Mouse (Mus musculus) effector memory CD4-positive, alpha-beta T cell, adult 7 months (primary cell): ENCODE measurements around the gene Olfr91. TPM values are rescaled to one million over a fixed set of nuclear protein-coding genes. Genes with fewer than 3 reads are reported as not detected.

Experiments used
- polyA plus RNA-seq: library from polyadenylated mRNA; unstranded; fragments of 100-300 nt; shearing (Covaris generic); gene quantifications from one replicate; pipeline ENCODE4 v1.2.1, GENCODE M21; 2017

Olfr91 gene
- not detected for polyA plus RNA-seq

DNA sequence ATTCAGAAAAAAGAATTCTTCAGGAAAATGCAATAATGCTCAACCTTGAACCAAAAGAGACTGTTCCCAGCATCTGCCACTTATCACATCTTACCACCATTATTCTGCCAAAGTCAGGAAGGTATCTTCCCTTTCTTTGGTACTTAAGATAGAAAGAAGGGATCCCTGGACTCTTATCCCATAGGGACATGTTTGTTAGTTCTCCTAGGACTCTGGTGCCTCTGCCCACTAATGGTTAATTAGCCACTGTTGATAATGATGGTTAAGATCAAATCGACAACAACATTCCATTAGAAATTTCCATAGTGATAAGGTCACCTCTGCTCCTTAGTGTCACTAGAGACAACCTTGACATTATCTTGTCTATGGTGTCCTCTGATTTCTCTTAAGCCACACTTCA lies at the start of gene Olfr91:
TSS of gene Olfr91 (minus strand) at position 101 of the 400 bp plus-strand sequence.

DNA sequence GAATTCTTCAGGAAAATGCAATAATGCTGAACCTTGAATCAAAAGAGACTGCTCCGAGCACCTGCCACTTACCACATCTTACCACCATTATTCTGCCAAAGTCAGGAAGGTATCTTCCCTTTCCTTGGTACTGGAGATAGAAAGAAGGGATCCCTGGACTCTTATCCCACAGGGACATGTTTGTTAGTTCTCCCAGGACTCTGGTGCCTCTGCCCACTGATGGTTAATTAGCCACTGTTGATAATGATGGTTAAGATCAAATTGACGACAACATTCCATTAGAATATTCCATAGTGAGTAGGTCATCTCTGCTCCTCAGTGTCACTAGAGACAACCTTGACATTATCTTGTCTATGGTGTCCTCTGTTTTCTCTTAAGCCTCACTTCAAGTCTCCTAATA lies 21.9 kb upstream of the Olfr91 start, which contains the start of gene Olfr92:
TSS of gene Olfr92 (minus strand) at position 101 of the 400 bp plus-strand sequence.

DNA sequence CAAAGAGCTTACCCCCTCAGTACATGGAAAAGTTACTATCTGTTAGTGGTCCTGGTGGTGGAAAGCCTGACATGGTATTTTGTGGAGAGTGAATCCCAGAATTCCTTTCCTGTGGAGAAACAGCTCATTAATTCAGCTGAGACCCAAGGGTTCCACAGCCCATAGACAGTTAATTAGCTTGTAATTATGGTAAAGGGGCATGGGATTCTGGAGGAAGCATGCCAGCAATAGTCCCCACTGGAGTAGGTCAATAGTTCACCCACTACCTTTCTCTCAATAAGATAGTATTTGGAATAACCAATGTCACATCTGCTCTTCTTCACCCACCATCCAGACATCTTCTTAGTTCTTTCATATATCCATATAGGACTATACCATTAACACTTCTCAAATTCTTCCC lies 9.7 kb downstream of the Olfr91 start, which contains the start of gene Olfr90:
TSS of gene Olfr90 (minus strand) at position 101 of the 400 bp plus-strand sequence.

DNA sequence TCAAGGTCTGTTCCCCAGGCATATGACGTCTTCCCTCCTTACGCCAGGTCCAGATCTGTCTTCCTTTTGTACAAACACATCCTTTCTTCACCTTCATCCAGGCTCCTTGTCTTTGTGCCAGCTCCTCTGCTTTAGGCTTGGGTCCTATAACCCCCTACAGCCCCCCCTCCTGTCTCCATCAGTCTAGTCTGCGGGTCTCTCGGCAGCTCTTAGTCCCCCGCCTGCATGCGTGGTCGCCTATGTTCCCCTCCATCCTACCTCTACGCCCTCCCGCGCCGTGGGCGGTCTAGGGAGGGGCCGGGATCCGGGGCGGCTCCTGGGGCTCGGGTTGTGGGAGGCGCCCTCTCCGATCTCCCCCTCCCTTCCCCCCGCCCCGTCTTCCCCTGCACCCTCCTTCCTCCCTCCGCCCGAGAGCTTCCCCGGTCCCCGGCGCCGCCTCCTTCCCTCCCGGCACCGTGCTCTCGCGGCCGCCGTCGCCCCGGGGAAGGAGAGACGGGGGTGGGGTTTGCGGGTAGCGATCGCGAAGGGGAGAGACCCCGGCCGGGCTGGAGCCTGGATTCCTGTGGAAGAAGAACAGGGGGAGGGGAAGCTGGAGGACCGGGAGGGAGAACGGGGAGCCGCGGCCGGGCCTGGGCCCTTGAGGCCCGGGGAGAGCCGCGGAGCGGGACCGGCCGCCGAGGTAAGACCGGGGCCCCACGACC lies 52.3 kb downstream of the Olfr91 start, which contains the start of gene Gabbr1:
TSS of gene Gabbr1 (plus strand) at position 356 of the 701 bp plus-strand sequence.

Other genes with a start within 250 kb of the Olfr91 start
- not detected for gene Trim15, start 231.1 kb downstream of the Olfr91 start, polyA plus RNA-seq
- not detected for gene Trim10, start 228.7 kb downstream of the Olfr91 start, polyA plus RNA-seq
- gene Trim40, start 208.2 kb downstream of the Olfr91 start, polyA plus RNA-seq, result not detected
- not detected for gene Trim31, start 200.2 kb downstream of the Olfr91 start, polyA plus RNA-seq
- 2.3 TPM for gene Rnf39, start 155.4 kb downstream of the Olfr91 start, polyA plus RNA-seq
- 312 TPM for gene Ppp1r11, start 146.5 kb downstream of the Olfr91 start, polyA plus RNA-seq
- 146 TPM for gene Znrd1, start 139.7 kb downstream of the Olfr91 start, polyA plus RNA-seq
- gene Znrd1as, start 139.7 kb downstream of the Olfr91 start, polyA plus RNA-seq, result 2.4 TPM
- gene 2410137M14Rik, start 117.0 kb downstream of the Olfr91 start, polyA plus RNA-seq, result not detected
- 0.21 TPM for gene H2-M5, start 108.7 kb downstream of the Olfr91 start, polyA plus RNA-seq
- not detected for gene Zfp57, start 97.1 kb downstream of the Olfr91 start, polyA plus RNA-seq
- gene Mog, start 74.9 kb downstream of the Olfr91 start, polyA plus RNA-seq, result not detected
- gene Gabbr1, start 52.3 kb downstream of the Olfr91 start, polyA plus RNA-seq, result 12.6 TPM
- gene Olfr90, start 9.8 kb downstream of the Olfr91 start, polyA plus RNA-seq, result 0.17 TPM
- gene Olfr92, start 21.8 kb upstream of the Olfr91 start, polyA plus RNA-seq, result not detected
- not detected for gene Olfr93, start 63.2 kb upstream of the Olfr91 start, polyA plus RNA-seq
- not detected for gene Ubd, start 95.6 kb upstream of the Olfr91 start, polyA plus RNA-seq
- gene Olfr94, start 102.7 kb upstream of the Olfr91 start, polyA plus RNA-seq, result not detected
- 0.07 TPM for gene Olfr95, start 114.8 kb upstream of the Olfr91 start, polyA plus RNA-seq
- not detected for gene Olfr96, start 121.9 kb upstream of the Olfr91 start, polyA plus RNA-seq
- gene Olfr97, start 139.1 kb upstream of the Olfr91 start, polyA plus RNA-seq, result not detected
- not detected for gene Olfr98, start 165.5 kb upstream of the Olfr91 start, polyA plus RNA-seq
- gene H2-M3, start 171.9 kb upstream of the Olfr91 start, polyA plus RNA-seq, result 97.7 TPM
- 2.3 TPM for gene Olfr99, start 185.2 kb upstream of the Olfr91 start, polyA plus RNA-seq
- gene Olfr101, start 206.0 kb upstream of the Olfr91 start, polyA plus RNA-seq, result not detected
- gene Olfr102, start 218.8 kb upstream of the Olfr91 start, polyA plus RNA-seq, result 0.40 TPM
- not detected for gene Olfr103, start 241.4 kb upstream of the Olfr91 start, polyA plus RNA-seq